ENCODE assay signal across 17 mouse cellular contexts in genomic region chr3:92169847-92170246, GRCm38 (mm10). TPM values are rescaled to one million over a fixed set of nuclear protein-coding genes. Genes with fewer than 3 reads are reported as not detected.
"Had no signal": no experiment of that assay in that cellular context is flagged by ENCODE, and none has a peak within 500 bp of the region (broad histone marks: within the 10 kb centered on the region; RNA-seq: fewer than 3 reads in every experiment).

No protein-coding gene starts in this region.

- H3K36me3 ChIP-seq: intestine, embryonic 15.5 days; limb, embryonic 12.5 days; midbrain, embryonic 13.5 days; neural tube, embryonic 12.5 days had no signal

- H3K4me3 ChIP-seq: intestine, embryonic 15.5 days; left cerebral cortex, adult 2 months; limb, embryonic 12.5 days; midbrain, embryonic 13.5 days; myocyte; neural tube, embryonic 12.5 days had no signal

- H3K9ac ChIP-seq: intestine, embryonic 15.5 days; limb, embryonic 12.5 days; liver, embryonic 14.5 days; midbrain, embryonic 13.5 days; neural tube, embryonic 12.5 days had no signal

- ATAC-seq: intestine, embryonic 15.5 days; midbrain, embryonic 13.5 days had no signal

- H3K27ac ChIP-seq: intestine, embryonic 15.5 days; left cerebral cortex, adult 2 months; limb, embryonic 12.5 days; liver, embryonic 14.5 days; midbrain, embryonic 13.5 days; neural tube, embryonic 12.5 days had no signal

- H3K4me2 ChIP-seq: intestine, embryonic 15.5 days; limb, embryonic 12.5 days; midbrain, embryonic 13.5 days; neural tube, embryonic 12.5 days had no signal

- H3K27me3 ChIP-seq: intestine, embryonic 15.5 days; limb, embryonic 12.5 days; midbrain, embryonic 13.5 days; neural tube, embryonic 12.5 days had no signal

- H3K9me3 ChIP-seq: intestine, embryonic 15.5 days; limb, embryonic 12.5 days; midbrain, embryonic 13.5 days; neural tube, embryonic 12.5 days had no signal

- DNase-seq: lung, adult 18-20 months; thymus, adult 2 months; thymus, postnatal 25 days had no signal

- H3K4me1 ChIP-seq: intestine, embryonic 15.5 days; limb, embryonic 12.5 days; midbrain, embryonic 13.5 days; neural tube, embryonic 12.5 days had no signal

RNA-seq across cellular contexts. Expression of gene Lelp1, which starts 27.3 kb away (rescaled TPM):
- total RNA-seq: layer of hippocampus, postnatal 25 days; left cerebral cortex, adult 2 months; left cerebral cortex, postnatal 14 days; liver, adult 2 months; megakaryocyte-erythroid progenitor cell, adult 5-6 weeks; neutrophil, adult 5-6 weeks had no signal
- polyA plus RNA-seq: intestine, embryonic 15.5 days; limb, embryonic 12.5 days; liver, adult 2 months; liver, embryonic 14.5 days; lung, embryonic 16.5 days; midbrain, embryonic 13.5 days; myocyte; neural tube, embryonic 12.5 days; thymus, adult 2 months had no signal

RNA-seq across cellular contexts. Expression of gene Sprr2a1, which starts 45.8 kb away (rescaled TPM):
- total RNA-seq: layer of hippocampus, postnatal 25 days; left cerebral cortex, adult 2 months; left cerebral cortex, postnatal 14 days; liver, adult 2 months; megakaryocyte-erythroid progenitor cell, adult 5-6 weeks; neutrophil, adult 5-6 weeks had no signal
- polyA plus RNA-seq: limb, embryonic 12.5 days; liver, adult 2 months; liver, embryonic 14.5 days; lung, embryonic 16.5 days; midbrain, embryonic 13.5 days; myocyte; neural tube, embryonic 12.5 days; testis, adult 2 months had no signal

RNA-seq across cellular contexts. Expression of gene Sprr2a2, which starts 45.9 kb away (rescaled TPM):
- total RNA-seq: layer of hippocampus, postnatal 25 days; left cerebral cortex, adult 2 months; left cerebral cortex, postnatal 14 days; liver, adult 2 months; megakaryocyte-erythroid progenitor cell, adult 5-6 weeks; neutrophil, adult 5-6 weeks had no signal
- polyA plus RNA-seq: midbrain, embryonic 13.5 days; neural tube, embryonic 12.5 days had no signal

RNA-seq across cellular contexts. Expression of gene Prr9, which starts 46.1 kb away (rescaled TPM):
- total RNA-seq: layer of hippocampus, postnatal 25 days; left cerebral cortex, adult 2 months; left cerebral cortex, postnatal 14 days; liver, adult 2 months; megakaryocyte-erythroid progenitor cell, adult 5-6 weeks; neutrophil, adult 5-6 weeks had no signal
- polyA plus RNA-seq: intestine, embryonic 15.5 days; limb, embryonic 12.5 days; liver, adult 2 months; liver, embryonic 14.5 days; lung, embryonic 16.5 days; midbrain, embryonic 13.5 days; neural tube, embryonic 12.5 days; thymus, adult 2 months had no signal
